Mouse (Mus musculus) lung, postnatal 0 days (tissue): ENCODE measurements around the gene Thoc6.
A peak's percentile ranks its signal among the peaks of the same experiment; 100 is the strongest.

Experiments
- CTCF ChIP-seq: IDR thresholded peaks from 2 replicates; pipeline ENCODE4 v1.5.1; 2016; ENCODE audit warnings: antibody characterized with exemption, mild to moderate bottlenecking
- EP300 ChIP-seq: IDR thresholded peaks from 2 replicates; pipeline ENCODE4 v1.6.1; 2016; ENCODE audit warnings: antibody characterized with exemption, mild to moderate bottlenecking, control low read depth

GRCm38 (mm10) chr17:23664556-23665021 is 9.1 kb downstream of the Thoc6 start:
- TF ChIP-seq CTCF = peak; percentile 82
- no peak for TF ChIP-seq EP300
